Mouse (Mus musculus) R1 (cell line): ENCODE measurements at regions not wholly inside any gene's neighbourhood (a gene's known extent, or its start where the extent isn't known, plus 50 kb on each side); places are given as distances from the start of the nearest gene placed in this dataset.
A peak's percentile ranks its signal among the peaks of the same experiment; 100 is the strongest.

Experiments used
- DNase-seq: peaks from one replicate; pipeline ENCODE4 v3.0.0-alpha.2; 2018; ENCODE audit warnings: low read depth, low spot score

- DNase-seq, result no peak
Observed at GRCm38 (mm10) chr17:79497629-79498028, 114.0 kb upstream of the Rmdn2 start.

- no peak for DNase-seq
Observed at GRCm38 (mm10) chr17:79498321-79498720, 113.3 kb upstream of the Rmdn2 start.

DNA sequence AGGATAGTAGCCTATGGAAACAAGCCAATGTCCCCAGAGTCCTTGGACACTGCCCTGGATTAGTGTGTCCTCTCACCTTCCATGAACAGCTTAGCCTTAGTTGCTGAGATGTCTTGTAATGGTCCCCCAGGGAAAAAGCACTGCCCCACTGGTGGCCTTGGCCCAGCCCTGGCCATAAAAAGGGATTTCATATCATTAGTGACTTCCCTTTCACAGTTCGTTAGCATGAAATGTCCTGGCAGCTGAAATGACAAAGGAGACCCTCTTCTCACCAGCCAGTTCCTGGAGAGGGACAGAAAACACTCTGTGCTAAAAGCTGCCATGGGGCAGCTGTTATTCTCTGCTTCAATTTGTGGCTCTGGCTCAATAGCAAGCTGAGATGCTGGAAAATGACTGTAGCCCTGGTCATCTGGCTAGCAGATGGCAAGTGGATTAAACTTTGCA, 110.6 kb upstream of the Rmdn2 start:
- DNase-seq, result no peak

DNA sequence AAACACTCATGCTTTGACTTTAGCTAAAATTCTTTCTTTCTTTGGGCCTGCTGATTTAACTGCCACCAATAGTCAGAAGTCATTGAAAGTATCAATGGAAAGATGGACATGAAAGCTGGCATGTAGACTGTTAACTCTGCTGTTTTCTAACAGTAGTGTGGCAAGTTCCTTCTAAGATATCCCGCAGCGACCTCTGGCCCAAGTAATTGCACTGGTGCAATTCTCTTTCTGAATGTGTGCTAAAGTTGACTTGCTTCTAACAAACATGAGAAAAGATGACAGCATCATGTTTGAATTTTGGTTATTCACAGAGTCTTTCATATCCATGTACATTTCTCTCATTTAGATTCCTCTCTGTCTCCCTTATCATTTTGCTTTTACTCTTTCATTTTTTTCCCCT, 109.7 kb upstream of the Rmdn2 start:
- no peak for DNase-seq

GRCm38 (mm10) chr17:79503037-79503436, 108.6 kb upstream of the Rmdn2 start:
- DNase-seq, result no peak

GRCm38 (mm10) chr17:79504209-79504608, 107.5 kb upstream of the Rmdn2 start:
- no peak for DNase-seq

- no peak for DNase-seq
Observed at GRCm38 (mm10) chr17:79505565-79505964, 106.1 kb upstream of the Rmdn2 start.

GRCm38 (mm10) chr17:79509281-79509680, 102.4 kb upstream of the Rmdn2 start:
- no peak for DNase-seq

DNA sequence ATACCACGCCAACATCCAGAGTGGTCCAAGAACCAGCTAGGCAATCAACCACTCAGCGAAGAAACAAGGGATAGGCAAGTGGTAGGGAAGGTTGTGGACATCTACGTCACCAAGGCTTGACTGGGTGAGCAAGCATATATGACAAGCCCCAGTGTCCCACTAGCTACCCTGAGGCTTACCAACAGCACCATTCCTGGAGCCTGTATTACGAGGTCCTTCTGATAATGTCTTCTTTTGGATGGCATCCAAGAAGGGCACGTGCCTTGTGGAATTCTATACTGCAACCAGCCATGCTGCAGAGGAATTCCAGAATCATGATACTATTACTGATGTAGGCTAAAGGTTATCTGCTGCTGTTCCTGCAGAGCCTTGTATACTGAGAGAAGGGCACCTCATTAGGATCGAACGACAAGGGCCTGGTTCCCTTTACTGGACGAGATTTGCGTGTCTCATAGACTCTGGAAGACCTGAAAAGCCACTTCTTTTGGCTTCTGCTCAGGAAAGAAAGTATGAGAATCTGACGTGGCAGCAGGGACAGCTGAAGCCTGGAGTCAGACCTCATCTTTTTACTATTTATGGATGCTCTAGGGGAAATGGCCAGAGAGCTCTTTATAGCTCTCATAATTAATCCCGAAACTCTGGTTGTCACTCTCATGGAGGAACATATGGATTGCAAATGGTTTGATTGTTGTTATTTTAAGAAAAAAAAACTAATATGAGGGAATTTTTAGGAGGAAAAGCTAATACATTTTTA, 101.5 kb upstream of the Rmdn2 start:
- no peak for DNase-seq

DNA sequence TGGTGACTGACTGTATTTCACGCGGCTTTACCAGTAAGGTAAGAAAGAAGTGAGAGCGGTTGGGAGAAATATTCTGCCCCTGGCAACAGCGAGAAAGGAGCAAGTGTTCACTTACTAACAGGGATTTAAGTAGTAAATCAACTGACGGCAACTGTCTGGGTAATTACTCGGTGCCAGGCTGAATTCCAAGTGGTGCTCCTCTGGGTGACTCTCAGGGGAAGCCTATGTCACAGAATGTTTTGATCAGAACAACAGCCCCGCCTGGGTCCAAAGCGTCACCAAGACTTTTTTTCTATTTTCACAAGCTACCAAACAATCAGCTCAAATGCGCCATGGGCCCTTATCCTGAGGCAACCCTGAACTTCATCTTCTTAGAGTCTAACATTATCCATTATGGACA, 100.4 kb upstream of the Rmdn2 start:
- no peak for DNase-seq

GRCm38 (mm10) chr17:79514076-79514475, 97.6 kb upstream of the Rmdn2 start:
- no peak for DNase-seq

DNA sequence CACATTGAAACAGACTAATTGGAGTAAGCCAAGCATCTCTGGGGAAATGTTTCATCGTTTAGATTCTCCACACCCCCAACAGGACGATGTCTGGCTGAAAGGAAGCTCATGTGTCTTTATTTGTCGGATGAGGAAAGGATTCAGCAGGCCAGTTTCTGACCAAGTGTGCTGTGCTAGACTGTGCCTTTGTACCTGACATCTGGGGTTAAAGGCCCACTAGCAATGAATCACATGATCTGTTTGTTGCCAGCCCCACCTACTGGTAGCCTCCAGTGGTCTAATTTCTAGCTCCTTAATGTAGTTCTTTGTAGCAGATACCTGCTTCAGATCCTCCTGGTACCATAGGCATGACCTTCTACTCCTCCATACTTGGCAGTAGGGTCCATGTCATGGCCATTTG, 93.5 kb upstream of the Rmdn2 start:
- peak; percentile 57 for DNase-seq

- no peak for DNase-seq
Observed at GRCm38 (mm10) chr17:79518696-79519095, 93.0 kb upstream of the Rmdn2 start.

DNA sequence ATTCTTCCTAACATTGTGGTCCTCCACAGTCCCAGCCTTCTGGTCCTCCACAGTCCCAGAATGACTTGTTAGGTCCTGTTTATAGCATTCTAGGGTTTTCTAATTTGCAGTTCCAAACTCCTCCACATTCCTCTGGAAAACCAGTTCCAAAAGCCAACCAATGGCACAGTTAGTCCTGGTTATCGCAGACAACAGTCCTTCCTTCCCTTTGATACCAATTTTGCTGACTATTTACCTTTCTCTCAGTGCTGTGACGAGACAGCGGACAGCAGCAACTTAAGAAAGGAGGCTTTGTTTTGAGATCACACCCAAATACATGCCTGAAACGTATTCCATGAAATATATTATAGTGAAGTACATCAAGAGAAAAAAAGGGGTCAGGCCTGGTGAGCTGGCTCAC, 92.3 kb upstream of the Rmdn2 start:
- no peak for DNase-seq

- no peak for DNase-seq
Observed at GRCm38 (mm10) chr17:79520283-79520682, 91.4 kb upstream of the Rmdn2 start.

DNA sequence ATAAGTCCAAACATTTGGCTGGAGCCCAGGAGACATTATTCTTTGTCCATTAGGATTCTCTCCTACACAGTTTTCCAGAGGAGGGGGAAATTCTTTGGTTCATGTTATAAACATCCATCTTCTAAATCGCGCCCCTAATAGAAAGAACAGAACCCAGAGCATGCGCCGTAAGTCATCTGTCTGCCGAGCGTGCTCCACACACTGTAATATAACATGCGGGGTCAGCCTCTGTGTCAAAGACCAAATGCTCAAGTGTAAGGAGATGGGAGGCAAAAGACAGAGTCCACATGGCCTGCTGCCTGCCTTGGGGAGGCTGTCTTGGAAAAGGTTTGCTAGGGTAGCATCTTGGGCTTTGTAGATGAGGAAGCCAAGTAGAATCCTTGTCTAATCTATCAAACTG, 90.0 kb upstream of the Rmdn2 start:
- no peak for DNase-seq

DNA sequence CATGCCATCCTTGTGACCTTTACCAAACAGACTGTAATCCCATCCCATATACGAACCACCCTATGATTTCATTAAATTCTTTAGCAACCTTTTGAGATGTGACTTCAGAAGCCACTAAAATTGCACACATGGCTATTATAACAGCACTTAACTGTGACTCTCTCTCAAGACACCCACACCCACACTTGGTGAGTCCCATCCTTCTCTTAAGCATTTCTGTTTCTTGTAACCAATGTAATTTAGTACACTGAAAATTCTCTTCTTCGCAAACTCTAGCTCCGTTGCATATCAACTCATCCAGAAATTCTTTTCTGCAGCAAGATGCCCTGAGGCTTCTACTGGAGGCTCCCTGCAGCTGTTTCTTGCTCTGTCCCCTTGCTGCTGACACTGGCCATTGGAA, 88.4 kb upstream of the Rmdn2 start:
- no peak for DNase-seq

DNA sequence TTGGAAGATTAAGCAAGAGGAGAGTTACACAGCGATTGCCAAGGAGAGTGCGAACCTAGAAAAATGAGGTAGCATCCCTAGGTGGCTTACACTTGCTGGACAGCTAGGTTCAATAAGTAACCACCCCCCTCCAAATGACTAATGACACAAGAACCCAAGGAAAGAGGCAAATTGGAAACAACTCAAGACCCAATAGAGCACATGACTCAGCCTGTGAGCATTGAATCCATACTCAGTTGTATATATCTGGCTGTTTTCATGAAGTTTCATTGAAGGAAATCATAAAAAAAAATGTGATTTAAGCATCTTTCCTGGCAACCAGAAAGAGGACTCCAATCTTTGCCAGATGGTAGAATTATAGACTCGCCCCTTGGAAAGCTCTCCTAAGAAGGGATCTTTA, 84.3 kb upstream of the Rmdn2 start:
- no peak for DNase-seq

DNA sequence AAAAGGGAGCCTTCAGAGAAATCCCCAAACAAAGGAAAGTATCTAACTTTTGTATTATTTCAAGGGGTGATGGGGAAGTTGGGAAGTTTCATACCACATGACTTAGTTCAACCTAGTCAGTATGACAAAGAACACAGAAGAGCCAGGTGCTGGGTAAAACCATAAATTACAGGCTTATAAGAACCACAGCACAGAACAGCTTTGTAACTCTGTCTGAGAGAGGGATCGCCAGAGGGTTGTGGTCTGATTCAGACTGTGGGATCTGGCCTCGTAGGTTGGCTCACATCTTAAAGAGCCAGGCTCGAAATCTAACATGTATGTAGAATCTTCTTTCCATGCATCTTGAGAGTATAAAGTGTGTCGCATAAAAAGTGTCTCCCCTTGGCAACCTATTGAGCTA, 75.1 kb upstream of the Rmdn2 start:
- DNase-seq, result no peak

GRCm38 (mm10) chr17:79538789-79539188, 72.9 kb upstream of the Rmdn2 start:
- DNase-seq, result no peak

GRCm38 (mm10) chr17:79540038-79540437, 71.6 kb upstream of the Rmdn2 start:
- no peak for DNase-seq

DNA sequence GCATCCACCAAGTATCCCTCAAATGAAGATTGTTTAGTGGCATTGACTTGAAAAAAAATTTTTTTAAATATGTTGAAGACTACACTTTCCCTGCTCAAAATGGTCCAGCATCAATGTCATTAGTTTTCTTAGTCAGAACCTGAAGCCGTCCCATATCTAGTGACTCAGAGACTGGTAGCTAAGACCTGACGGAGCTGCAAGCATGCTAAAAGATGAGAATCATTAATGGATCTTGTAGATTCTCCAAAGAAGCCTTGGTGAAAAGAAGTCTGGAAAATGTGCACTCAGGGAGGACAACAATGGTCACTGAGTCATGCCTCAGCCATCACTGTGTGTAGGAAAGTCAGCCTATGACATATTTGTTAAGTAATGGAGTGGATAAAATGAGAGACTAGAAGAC, 71.2 kb upstream of the Rmdn2 start:
- no peak for DNase-seq

- no peak for DNase-seq
Observed at GRCm38 (mm10) chr17:79543907-79544522, 67.6 kb upstream of the Rmdn2 start.

GRCm38 (mm10) chr17:79545878-79546277, 65.8 kb upstream of the Rmdn2 start:
- no peak for DNase-seq
